Mouse (Mus musculus) kidney, adult 2 months (tissue): ENCODE results near the gene Cbfa2t3.

Source experiments
- CTCF ChIP-seq: fragments of 200-500 bp; conservative IDR thresholded peaks from 2 replicates; pipeline ENCODE4 v1.5.1; 2011; ENCODE audit warnings: low read depth, mild to moderate bottlenecking, control low read depth, low read length, moderate library complexity, mixed read lengths; ENCODE audit not compliant: insufficient read depth, insufficient read length
- POLR2A ChIP-seq: fragments of 200-500 bp; IDR thresholded peaks from one replicate; pipeline ENCODE4 v1.6.1; 2011; ENCODE audit warnings: low read depth, low read length, control low read depth

DNA sequence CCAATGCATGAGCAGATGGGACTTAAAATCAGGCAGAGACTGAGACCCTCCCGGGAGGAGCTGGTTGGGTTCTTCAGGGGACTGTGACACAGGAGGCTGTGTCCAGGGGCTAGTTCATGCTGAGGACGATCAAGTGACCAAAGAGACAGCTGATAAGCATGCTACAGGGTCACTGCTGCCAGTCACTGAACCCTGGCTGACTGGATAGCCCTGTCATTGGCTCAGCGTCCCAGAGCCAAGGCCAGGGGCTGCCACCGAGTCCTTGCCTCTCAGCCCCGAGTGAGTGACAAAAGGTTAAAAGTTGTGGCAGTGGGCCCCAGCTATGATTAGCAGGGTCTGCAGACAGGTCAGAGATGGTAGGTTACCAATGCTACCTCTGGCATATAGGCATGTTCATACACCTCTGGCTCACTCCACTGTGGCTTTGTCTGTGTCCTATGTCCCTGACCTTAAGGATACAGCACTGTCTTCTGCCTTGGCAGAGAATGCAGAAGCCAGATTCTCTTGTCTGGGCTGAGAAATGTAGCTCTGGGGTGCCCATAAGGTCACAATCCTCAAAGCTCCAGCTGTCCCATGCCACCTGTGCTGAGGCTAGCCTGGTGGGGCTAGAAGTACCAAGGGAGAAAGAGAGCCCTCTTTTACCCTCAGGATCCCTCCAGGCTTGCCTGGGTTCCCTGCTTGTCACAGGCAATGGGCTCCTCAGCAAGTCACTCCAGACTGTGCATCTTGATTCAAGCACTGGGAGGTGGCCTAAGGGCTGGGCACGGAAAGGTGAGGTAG lies 54.5 kb downstream of the Cbfa2t3 start:
- TF ChIP-seq CTCF (no peak), POLR2A (no peak)
